In the genomic region with DNA sequence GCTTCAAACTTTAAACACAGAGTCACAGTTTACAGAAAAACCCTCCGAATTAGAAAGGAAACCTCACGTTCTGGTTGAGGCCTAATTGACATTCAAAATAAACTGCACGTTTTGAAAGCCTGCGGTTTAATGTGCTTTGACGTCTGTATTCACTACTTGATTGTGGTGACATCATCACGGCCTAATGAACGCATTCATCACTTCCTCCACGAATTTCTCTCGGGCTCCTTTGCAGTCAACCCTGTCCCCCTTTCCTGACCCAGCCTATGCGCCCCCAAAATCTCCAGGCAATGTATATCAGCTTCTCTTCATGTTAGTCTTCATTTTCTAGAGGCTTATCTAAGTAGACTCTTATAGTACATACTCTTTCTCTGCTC, we compare ENCODE assay signal across 15 mouse cellular contexts.
DNase-seq lines count a peak whose midpoint lies in the region; ATAC-seq lines count a peak whose summit lies in the region.
"Had no signal": no experiment of that assay in that cellular context is flagged by ENCODE, and none has a peak within 500 bp of the region (broad histone marks: within the 10 kb centered on the region; RNA-seq: fewer than 3 reads in every experiment).

No protein-coding gene starts in this region.

- H3K36me3 ChIP-seq in forebrain, embryonic 10.5 days (replicated peaks) = no peaks in the 10 kb centered on the region
- H3K36me3 ChIP-seq in forebrain, embryonic 14.5 days (ENCODE audit: control insufficient read depth, insufficient read depth, low read length) = no peaks in the 10 kb centered on the region
- H3K36me3 ChIP-seq in hindbrain, embryonic 15.5 days = no peaks in the 10 kb centered on the region
- no peaks in the 10 kb centered on the region for H3K36me3 ChIP-seq in neural tube, embryonic 14.5 days (ENCODE audit: control insufficient read depth, insufficient read depth, low read length)
- H3K36me3 ChIP-seq: G1E; heart, embryonic 15.5 days; limb, embryonic 15.5 days had no signal

- no peaks in the 10 kb centered on the region for H3K9me3 ChIP-seq in forebrain, embryonic 10.5 days
- no peaks in the 10 kb centered on the region for H3K9me3 ChIP-seq in forebrain, embryonic 14.5 days (replicated peaks; ENCODE audit: control insufficient read depth, low read length)
- H3K9me3 ChIP-seq in hindbrain, embryonic 15.5 days = no peaks in the 10 kb centered on the region
- no peaks in the 10 kb centered on the region for H3K9me3 ChIP-seq in neural tube, embryonic 14.5 days (ENCODE audit: control insufficient read depth, low read length)
- H3K9me3 ChIP-seq: G1E; heart, embryonic 15.5 days; limb, embryonic 15.5 days had no signal

- peaks cover 30% of the 10 kb centered on the region for H3K4me1 ChIP-seq in forebrain, embryonic 10.5 days
- H3K4me1 ChIP-seq in forebrain, embryonic 14.5 days (ENCODE audit: control insufficient read depth, insufficient read depth, low read length) = peaks cover 20% of the 10 kb centered on the region; the same call in 1 of the 2 replicates
- H3K4me1 ChIP-seq in hindbrain, embryonic 15.5 days (replicated peaks) = peaks cover 19% of the 10 kb centered on the region; the same call in 1 of the 2 replicates
- peaks cover 8% of the 10 kb centered on the region; the same call in 1 of the 2 replicates for H3K4me1 ChIP-seq in neural tube, embryonic 14.5 days (ENCODE audit: control insufficient read depth, insufficient read depth, low read length)
- H3K4me1 ChIP-seq: heart, embryonic 15.5 days had no signal

- no peak overlapping the region for H3K4me3 ChIP-seq in forebrain, embryonic 10.5 days
- H3K4me3 ChIP-seq in forebrain, embryonic 14.5 days (ENCODE audit: low read depth, low read length) = no peak overlapping the region
- no peak overlapping the region for H3K4me3 ChIP-seq in hindbrain, embryonic 15.5 days
- H3K4me3 ChIP-seq in neural tube, embryonic 14.5 days (ENCODE audit: low read depth, low read length) = no peak overlapping the region
- H3K4me3 ChIP-seq: heart, embryonic 15.5 days; limb, embryonic 15.5 days had no signal

- peak overlapping the region; percentile 84; the same call in 1 of the 2 replicates for H3K27ac ChIP-seq in forebrain, embryonic 10.5 days
- H3K27ac ChIP-seq in forebrain, embryonic 14.5 days (ENCODE audit: low read depth, low read length) = peak overlapping the region; percentile 35; the same call in 1 of the 2 replicates
- peak overlapping the region; percentile 72 for H3K27ac ChIP-seq in hindbrain, embryonic 15.5 days (replicated peaks)
- H3K27ac ChIP-seq in neural tube, embryonic 14.5 days (ENCODE audit: low read depth, low read length) = peak overlapping the region; percentile 39; the same call in 1 of the 2 replicates
- H3K27ac ChIP-seq: heart, embryonic 15.5 days; limb, embryonic 15.5 days had no signal

- no peaks in the 10 kb centered on the region for H3K27me3 ChIP-seq in forebrain, embryonic 10.5 days (ENCODE audit: poor library complexity, severe bottlenecking)
- H3K27me3 ChIP-seq in forebrain, embryonic 14.5 days (replicated peaks; ENCODE audit: control insufficient read depth, insufficient read depth, low read length) = no peaks in the 10 kb centered on the region
- H3K27me3 ChIP-seq in hindbrain, embryonic 15.5 days = no peaks in the 10 kb centered on the region
- H3K27me3 ChIP-seq in neural tube, embryonic 14.5 days (ENCODE audit: control insufficient read depth, insufficient read depth, low read length) = no peaks in the 10 kb centered on the region
- H3K27me3 ChIP-seq: heart, embryonic 15.5 days; limb, embryonic 15.5 days had no signal

- H3K4me2 ChIP-seq in forebrain, embryonic 14.5 days (ENCODE audit: low read length) = no peak overlapping the region
- H3K4me2 ChIP-seq in hindbrain, embryonic 15.5 days = no peak overlapping the region
- no peak overlapping the region; the same call in 1 of the 2 replicates for H3K4me2 ChIP-seq in neural tube, embryonic 14.5 days (ENCODE audit: low read depth, low read length)
- H3K4me2 ChIP-seq: heart, embryonic 15.5 days; limb, embryonic 15.5 days had no signal

- 70% methylated on average over 10 of the region's 10 CpGs for WGBS in forebrain, embryonic 10.5 days
- WGBS in forebrain, embryonic 14.5 days = 16% methylated on average over 10 of the region's 10 CpGs
- 30% methylated on average over 10 of the region's 10 CpGs for WGBS in hindbrain, embryonic 15.5 days
- 36% methylated on average over 10 of the region's 10 CpGs for whole genome bisulfite sequencing in neural tube, embryonic 14.5 days

- ATAC-seq in forebrain, embryonic 14.5 days = peak; percentile 43
- ATAC-seq in hindbrain, embryonic 15.5 days (ENCODE audit: low FRiP score, low read depth) = no peak
- ATAC-seq in neural tube, embryonic 14.5 days (ENCODE audit: low read depth) = no peak
- ATAC-seq: liver, postnatal 0 days had no signal

- DNase-seq in forebrain, embryonic 10.5 days (ENCODE audit: extremely low spot score, low spot score) = no peak
- peak; percentile 81 for DNase-seq in forebrain, embryonic 14.5 days (ENCODE audit: low spot score)
- DNase-seq in thymus, postnatal 25 days = no peak
- no peak for DNase-seq in left cerebral cortex, adult 11 months (ENCODE audit: low spot score)
- DNase-seq in kidney, postnatal 14 days = no peak
- DNase-seq: cerebellum, adult 8-10 months; kidney, adult 9 months; liver, postnatal 0 days; lung, postnatal 36 days; right cerebral cortex, postnatal 14 days had no signal

- no peak overlapping the region for H3K9ac ChIP-seq in forebrain, embryonic 14.5 days (ENCODE audit: low read length)
- H3K9ac ChIP-seq in hindbrain, embryonic 15.5 days = no peak overlapping the region
- no peak overlapping the region for H3K9ac ChIP-seq in neural tube, embryonic 14.5 days (replicated peaks; ENCODE audit: low read depth, low read length)
- H3K9ac ChIP-seq: heart, embryonic 15.5 days; limb, embryonic 15.5 days; liver, postnatal 0 days had no signal
